Mouse (Mus musculus) gastrocnemius, postnatal 10 days (tissue): ENCODE measurements around the gene Plekha6. TPM values are rescaled to one million over a fixed set of nuclear protein-coding genes. Genes with fewer than 3 reads are reported as not detected.
"Not testable (repeated sequence)": the region's sequence is repeated elsewhere in the genome, so short reads cannot be mapped to it uniquely, and the experiment has no call there.

ENCODE experiments used
- DNase-seq: peaks from one replicate; pipeline ENCODE4 v3.0.0; 2021; ENCODE audit warnings: mixed read lengths
- total RNA-seq, 2 experiments: library from RNA; stranded (reverse); gene quantifications; 2 replicates each; pipeline ENCODE4 v1.2.3; 2021

The Plekha6 gene
- total RNA-seq, 2 experiments from 2014 or later: 17.2 to 23.3 TPM

GRCm38 (mm10) chr1:133323333-133323732, 159.3 kb downstream of the Plekha6 start:
- DNase-seq: no peak

- no peak for DNase-seq
Measured at GRCm38 (mm10) chr1:133325951-133326350, 161.9 kb downstream of the Plekha6 start.

DNA sequence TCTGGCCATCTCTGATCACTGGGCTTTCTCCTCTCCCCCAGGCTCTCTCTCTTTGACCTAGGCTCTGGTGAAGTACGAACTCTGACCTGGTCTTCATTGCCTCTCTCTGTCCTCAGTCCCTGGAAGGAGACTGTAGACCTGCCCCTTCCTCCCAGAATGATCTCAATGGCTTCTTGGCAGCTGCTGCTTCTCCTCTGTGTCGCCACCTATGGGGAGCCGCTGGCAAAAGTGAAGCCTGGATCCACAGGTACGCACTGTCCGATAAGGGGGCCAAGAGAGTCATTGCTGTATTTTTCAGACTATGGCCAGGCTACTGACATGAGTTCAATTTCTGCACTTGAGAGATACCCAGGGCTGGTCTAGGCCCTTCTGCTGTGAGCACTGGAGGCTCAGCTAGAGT, 163.1 kb downstream of the Plekha6 start:
- DNase-seq: no peak

DNA sequence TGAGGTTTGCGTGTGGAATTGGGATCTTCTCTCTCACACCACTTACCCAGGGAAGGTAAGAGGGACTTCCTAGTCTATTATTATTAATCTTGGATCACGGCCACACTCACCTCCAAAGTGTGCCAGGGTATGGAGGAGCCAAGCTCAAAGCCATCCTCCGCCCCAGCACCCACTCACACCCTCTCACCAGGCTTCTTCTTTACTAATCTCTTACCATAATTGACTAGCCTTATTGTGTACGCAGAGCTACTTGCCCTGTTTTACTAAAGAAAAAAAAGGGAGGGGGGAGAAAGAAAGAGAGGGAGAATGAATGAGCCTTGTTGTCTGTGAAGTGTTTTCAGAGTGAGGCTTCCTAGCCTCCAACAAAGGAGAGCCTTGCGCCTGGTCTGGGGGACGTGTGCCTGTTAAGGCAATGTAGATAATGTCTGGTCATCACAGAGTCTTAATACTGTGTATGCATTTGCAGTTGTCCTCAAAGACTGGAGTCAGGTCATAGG, 164.3 kb downstream of the Plekha6 start:
- DNase-seq: no peak

GRCm38 (mm10) chr1:133328896-133329637, 165.1 kb downstream of the Plekha6 start:
- DNase-seq: no peak

DNA sequence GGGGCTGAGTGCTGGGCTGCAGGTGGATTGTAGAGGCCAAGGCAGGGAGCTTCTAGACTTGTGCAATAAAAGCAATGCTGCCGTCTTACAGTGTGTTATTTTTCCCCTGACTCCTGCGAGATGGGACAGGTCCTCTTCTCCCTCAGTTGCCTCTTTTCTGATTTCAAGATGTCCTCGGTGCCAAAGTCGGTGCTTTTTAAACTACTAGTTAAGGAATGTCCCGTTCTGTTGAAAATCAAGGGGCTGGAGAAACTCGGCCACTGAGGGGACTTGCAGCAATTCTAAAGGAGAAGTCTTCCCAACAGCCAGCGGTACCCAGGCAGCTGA, 165.6 kb downstream of the Plekha6 start:
- no peak for DNase-seq

DNA sequence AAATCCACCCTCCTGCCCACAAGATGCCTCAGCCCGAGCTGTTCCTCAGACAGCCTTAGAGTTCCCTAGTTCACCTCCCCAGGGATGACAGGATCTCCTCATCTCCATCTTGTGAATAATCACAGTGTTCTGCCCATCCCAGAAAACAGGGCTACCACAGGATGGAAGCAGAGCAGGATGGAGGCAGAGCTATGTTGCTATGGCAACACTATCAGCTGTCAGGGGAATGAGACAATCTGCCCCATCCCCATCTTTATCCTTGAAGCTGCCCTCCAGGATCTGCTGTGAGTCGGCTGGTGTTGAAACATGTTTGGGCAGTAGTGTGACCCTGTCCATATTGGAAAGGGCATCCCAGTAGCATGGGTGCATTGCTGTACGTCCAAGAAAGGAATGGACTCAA, 167.1 kb downstream of the Plekha6 start:
- DNase-seq: no peak

DNA sequence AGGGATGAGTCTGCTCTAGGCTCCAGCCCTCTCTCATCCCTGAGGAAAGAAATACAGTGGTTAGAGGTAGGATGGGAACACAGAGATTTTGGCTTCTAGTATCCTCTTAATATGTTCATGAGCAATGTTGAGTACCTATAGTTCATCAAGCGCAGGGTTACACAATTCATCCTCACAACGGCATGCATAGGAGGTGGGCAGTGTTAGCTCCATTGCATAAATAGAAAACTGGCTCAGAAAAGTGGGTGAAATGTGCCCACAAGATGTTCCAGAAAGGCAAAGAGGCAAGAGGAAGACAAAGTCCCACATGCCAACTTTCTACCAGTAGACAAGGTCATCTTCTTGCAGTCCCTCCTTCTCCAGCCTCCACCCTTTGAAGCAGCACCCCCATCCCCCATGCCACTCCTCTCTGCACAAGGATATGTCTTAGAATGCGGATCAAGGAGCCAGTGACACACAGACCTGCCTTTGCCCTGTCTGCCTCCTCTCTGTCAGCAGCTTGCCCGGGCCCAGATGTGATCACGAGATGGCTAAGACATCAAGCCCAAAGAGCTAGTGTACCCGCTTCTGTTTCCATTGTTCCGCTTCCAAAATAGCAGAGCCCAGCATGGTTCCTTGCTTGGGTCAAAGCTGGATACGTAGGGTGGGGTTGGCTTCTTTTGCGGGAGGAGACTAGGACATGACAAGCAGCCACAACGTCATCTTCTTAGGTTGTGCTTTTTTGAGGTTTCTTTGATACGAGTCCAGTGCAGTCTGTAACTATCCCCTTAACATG, 168.8 kb downstream of the Plekha6 start:
- no peak for DNase-seq

DNA sequence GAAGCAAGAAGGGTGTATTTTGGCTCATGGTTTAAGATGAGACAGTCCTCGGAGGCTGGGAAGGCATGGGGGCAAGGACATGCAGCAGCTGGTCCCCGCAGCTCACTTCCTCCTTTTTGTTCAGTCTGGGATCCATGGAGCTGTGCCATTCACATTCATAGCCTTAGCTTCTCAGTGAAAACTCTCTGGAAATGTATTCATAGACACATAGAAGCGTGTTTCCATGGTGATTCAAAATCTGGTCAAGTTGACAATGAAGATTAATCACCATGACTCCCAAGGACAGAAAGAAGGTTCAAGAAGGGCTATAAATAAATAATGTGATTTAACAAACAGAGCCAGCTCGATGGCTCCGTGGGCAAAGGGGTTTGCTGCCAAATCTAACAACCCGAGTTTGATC, 169.9 kb downstream of the Plekha6 start:
- DNase-seq: no peak

- not testable (repeated sequence) for DNase-seq
Measured at GRCm38 (mm10) chr1:133340403-133340802, 176.4 kb downstream of the Plekha6 start.

DNA sequence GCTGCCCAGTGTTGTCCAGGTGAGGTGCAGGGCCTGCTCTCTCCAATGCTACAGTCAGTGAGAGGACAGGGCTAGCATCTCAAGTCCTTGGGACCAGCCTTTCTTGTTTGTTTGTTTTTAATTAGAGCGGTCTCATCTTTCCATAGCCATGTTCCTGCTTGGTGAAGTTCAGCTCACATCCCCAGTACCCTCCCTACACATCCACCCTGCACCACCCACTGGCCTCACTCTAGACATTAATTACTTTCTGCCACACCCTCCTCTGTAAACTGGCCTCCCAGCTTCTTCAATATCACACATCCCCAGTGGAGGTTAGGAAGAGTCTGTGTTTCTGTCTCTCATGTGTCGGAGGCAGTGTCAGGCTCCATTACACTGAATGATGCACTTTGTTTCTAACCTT, 180.3 kb downstream of the Plekha6 start:
- no peak for DNase-seq

DNA sequence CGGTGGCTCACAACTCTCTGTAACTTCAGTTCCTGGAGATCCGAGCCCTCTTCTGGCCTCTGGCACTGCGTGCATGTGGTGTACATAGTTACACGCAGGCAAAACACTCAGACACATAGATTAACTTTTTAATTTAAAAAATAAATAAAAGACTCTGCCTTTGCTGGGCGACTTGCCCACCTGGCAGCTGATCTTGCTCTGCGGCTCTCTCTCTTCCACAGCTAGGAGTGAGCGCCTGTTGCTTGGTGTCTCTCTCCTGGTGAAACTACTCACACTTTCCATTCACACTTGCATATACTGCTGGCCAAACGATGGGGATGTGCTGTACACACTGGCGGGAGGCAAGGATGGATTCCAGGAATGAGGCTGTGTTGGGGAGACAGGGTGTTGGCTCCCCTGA, 182.5 kb downstream of the Plekha6 start:
- DNase-seq: no peak

DNA sequence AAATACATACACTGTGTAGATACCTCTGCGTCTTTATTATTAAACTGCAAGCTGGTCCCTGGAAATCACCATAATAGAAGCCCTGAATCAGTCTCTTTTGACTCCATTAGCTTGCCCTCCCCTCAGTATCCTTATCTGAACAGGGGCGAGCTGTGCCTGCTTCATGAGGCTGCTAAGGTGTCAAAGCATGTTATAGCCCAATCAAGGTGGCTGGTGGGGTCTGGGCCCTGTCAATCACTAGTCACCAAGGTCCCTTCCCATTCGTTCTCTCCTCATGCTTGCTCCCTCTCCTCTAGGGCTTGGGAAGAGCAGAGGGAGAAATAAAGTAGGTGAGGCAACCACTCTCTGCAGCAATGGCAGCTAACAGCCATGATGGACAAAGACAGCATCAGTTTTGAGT, 183.2 kb downstream of the Plekha6 start:
- DNase-seq: no peak

DNA sequence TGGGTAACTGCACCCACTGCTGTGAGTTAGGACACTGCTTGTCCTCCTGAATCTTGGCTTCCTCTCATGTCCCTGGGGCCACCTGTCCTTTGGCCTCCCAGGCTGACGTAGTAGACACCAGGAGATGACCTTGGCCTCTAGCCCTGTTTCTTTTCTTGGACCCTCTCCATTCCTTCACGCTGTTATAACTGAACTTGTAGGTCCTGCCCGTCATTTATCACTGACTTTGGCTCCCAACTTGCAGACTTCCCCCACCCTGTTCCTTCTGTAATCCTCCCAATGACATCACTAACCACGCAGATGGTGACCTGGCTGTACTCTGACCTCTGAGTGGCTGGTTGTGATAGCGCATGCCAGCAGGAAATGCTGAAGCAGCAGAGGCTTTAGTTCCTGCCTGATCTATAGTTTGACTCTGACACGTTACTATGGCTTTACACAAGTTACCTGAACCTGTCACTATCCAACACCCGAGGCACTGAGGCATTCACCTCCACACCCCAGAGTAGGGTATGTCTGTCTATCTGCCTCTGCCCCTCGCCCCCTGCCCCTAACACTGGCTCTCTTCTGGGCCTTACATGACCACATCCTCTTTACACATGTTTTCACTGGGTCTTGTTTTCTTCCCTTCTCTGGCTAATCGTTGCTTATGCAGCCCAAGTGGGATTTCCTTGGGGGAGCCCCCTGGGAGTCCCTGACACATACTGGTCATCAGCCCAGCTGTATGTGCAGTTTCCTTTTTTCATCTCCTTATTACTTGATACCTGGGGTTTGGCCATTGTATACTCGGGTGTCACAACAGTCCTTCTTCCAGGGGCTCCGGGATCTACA, 183.9 kb downstream of the Plekha6 start:
- DNase-seq: no peak

- DNase-seq: no peak
Measured at GRCm38 (mm10) chr1:133350210-133350609, 186.2 kb downstream of the Plekha6 start, which contains the start of gene Ren1. TSS of gene Ren1 (plus strand) at chr1:133350510.

- DNase-seq: no peak
Measured at GRCm38 (mm10) chr1:133351762-133352161, 187.8 kb downstream of the Plekha6 start.

Other genes with a start within 250 kb of the Plekha6 start
- gene Mdm4, start 133.6 kb upstream of the Plekha6 start, total RNA-seq: 10 to 100 TPM; 35.8 to 48.4 TPM
- gene Pik3c2b, start 118.5 kb upstream of the Plekha6 start, total RNA-seq: 10 to 100 TPM; 29.9 to 38.2 TPM
- 10 to 100 TPM; 28.6 to 36.3 TPM for gene Ppp1r15b, start 33.1 kb upstream of the Plekha6 start, total RNA-seq
- not detected for gene Golt1a, start 145.6 kb downstream of the Plekha6 start, total RNA-seq
- not detected for gene Kiss1, start 157.7 kb downstream of the Plekha6 start, total RNA-seq
- not detected for gene Ren1, start 186.3 kb downstream of the Plekha6 start, total RNA-seq
- under 1 TPM; 0.19 to 0.47 TPM for gene Etnk2, start 199.4 kb downstream of the Plekha6 start, total RNA-seq